Mouse (Mus musculus) cerebellum, adult 2 months (tissue): ENCODE measurements around the gene Ankrd17.

Experiments used
- CTCF ChIP-seq: fragments of 200-500 bp; IDR thresholded peaks from 2 replicates; pipeline ENCODE4 v1.5.1; 2011; ENCODE audit warnings: low read depth, mild to moderate bottlenecking, control low read depth, low read length, moderate library complexity, borderline replicate concordance; ENCODE audit not compliant: insufficient read depth
- POLR2A ChIP-seq: fragments of 200-500 bp; IDR thresholded peaks from 2 replicates; pipeline ENCODE4 v1.6.1; 2011; ENCODE audit warnings: low read length, control low read depth, borderline replicate concordance; ENCODE audit not compliant: insufficient read depth

DNA sequence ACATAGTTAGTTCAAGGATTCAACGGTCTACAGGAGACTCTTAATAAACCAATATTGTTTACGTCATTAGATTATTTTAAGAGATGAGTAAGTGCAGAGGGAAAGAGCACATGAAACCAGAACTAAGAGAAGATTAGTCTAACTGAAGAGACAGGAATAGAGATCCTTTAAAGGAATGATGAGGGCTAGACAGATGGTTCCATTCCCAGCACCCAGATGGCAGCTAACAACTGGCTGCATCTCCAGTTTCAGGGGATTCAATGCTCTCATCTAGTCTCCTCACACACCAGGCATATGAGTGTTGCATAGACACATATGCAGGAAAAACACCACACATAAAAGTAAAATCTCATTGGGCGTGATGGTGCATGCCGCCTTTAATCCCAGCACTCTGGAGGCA lies 133.1 kb downstream of the Ankrd17 start:
- no peak for TF ChIP-seq CTCF
- no peak for TF ChIP-seq POLR2A
